Mouse (Mus musculus): ENCODE measurements around the gene Padi2.

Padi2 gene

DNA sequence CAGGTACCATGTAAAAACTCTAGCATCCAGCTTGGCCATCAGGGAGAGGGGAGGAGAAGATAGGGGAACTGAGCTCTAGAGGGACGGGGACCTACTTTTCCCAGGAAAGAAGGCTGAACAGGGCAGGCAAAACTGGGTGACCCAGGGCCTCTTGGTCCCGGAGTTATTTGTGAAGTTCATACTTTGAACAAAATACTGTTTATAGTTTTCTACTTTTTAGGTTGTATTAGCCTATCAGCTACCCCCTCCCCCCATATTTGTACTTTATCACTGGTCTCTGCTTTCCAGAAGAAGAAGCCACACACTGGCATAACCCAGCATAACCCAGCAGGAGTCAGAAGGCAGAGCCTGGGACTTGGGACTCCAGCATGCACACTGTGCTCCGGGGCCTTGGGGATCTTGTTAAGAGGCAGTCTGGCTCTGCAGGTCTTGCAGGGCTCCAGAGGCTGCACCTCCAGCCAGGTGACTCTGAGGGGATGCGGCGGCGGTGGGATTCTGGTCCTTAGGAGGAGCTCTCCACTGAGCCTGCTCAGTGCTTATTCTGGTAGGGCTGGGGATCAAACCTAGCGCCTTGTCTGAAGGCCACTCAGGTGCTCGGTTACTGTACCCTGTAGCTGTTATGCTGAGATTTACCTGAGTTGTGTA lies 25.0 kb upstream of the Padi2 start:
- no peak for DNase-seq (ENCODE audit: low spot score in 2 of 2)

DNA sequence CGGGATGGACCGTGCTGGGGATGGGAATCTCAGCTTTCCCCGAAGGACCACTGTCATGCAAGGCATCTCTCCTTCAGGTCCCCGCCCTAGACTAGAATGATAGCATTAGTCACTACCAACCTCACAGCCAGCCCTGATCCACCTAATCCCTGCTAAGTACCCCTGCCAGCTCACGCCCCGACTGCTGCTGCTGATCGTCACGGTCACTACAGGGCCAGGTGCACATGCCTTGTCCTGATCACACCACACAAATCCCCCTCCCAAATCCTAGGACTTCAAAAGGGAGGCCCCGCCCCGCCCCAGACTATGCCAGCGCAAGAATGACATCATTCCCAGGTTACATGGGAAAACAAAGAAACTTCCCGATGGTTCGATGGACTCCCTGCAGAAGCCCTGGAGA lies 24.4 kb upstream of the Padi2 start:
- no peak for DNase-seq (ENCODE audit: low spot score in 2 of 2)

DNA sequence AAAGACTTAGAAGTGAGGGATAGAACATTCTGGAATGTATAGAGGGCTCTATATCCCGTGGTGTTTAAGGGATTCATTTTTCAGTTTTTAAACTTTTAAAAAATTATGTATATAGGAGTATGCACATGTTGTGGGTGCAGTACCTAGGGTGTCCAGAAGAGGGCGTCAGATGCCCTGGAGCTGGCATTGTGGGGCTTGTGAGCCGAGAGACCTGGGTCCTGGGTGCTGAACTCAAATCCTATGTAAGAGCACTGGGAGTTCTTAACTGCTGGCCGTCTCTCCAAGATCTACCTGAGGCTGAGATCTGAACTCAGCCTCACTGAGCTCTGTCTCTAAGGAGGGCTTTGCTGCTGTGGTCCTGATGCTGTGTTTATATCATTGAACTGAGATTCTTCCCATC lies 23.8 kb upstream of the Padi2 start:
- no peak for DNase-seq (ENCODE audit: low spot score in 2 of 2)

DNA sequence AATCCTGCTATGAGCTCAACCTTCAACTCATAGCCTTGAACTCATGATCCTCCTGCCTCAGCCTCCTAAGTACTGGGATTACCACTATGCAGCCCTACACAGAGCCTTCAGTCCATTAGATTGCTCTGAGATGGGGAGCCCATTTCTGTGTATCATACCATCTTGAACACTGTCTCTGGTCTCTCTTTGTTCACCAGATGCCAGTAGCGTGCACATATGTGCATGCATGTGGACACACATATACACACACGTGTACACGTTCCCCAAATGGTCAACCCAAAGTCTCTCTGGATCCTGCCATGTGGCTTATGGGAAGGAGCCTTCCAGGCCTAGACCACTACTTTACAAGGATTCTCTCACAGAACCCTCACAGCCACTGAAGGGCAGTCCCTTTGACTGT lies 23.2 kb upstream of the Padi2 start:
- DNase-seq (ENCODE audit: low spot score in 2 of 2), result no peak

DNA sequence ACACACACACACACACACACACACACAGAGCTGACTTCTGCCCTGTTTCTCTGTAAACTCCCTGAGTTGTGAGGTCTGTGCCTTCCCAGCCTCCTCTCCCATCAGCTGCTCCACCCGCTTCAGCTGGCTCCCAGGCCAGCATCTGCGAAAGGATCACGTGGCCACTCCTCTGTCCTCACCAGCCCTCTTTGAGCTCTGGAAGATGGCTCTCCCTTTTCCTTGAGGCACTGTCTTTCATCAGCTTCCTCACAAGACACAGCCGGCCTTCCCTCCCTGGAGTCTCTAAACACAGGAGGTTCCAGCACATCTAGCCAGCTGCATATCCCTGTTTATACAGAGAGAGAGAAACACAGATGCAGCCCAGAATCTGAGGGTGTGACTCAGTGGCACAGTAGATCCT lies 22.3 kb upstream of the Padi2 start:
- DNase-seq (ENCODE audit: low spot score in 2 of 2), result no peak

DNA sequence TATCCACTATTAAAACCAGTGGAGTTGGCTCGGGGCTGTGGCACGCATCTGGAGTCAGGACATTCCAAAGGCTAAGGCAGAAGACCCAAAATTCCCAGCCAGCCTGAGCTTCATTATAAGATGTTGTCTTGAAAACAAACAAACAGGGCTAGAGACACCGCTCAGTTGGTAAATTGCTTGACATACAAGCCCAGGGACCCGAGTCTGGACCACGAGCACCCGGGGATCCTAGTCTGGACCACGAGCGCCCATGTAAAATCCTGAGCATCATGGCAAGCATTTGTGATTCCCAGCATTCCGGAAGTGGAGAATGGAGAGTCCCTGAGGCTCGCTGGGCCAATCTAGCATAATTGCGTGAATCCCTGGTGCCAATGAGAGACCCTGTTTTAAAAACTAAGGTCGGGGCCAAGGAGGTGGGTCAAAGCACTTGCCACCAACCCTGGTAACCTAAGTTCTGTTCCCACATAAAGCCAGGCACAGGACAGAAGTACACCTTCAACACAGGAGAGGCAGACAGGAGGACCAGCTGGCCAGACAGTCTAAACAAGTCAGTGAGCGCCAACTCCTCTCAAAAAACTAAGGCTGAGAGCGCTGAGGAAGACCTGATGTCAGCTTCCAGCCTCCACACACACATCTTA lies 14.5 kb upstream of the Padi2 start:
- no peak for DNase-seq (ENCODE audit: low spot score in 2 of 2)

DNA sequence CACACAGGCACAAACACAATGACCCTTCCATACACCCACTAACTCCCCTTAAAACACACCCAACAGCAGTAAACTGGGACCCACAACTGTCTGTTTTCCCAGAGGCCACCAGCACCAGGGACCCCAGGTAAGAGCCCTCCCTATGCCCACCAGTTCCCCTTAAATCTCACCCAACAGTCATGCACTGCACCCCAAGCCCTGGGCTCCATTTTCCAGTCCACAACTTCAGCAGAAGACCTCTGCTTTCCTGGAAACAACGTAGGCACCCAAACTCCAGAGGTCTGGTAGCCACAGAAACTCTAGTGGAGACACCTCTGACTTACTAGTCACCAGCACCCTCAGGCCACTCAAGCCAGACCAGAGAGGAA lies 14.0 kb upstream of the Padi2 start:
- DNase-seq (ENCODE audit: low spot score in 2 of 2), result no peak

DNA sequence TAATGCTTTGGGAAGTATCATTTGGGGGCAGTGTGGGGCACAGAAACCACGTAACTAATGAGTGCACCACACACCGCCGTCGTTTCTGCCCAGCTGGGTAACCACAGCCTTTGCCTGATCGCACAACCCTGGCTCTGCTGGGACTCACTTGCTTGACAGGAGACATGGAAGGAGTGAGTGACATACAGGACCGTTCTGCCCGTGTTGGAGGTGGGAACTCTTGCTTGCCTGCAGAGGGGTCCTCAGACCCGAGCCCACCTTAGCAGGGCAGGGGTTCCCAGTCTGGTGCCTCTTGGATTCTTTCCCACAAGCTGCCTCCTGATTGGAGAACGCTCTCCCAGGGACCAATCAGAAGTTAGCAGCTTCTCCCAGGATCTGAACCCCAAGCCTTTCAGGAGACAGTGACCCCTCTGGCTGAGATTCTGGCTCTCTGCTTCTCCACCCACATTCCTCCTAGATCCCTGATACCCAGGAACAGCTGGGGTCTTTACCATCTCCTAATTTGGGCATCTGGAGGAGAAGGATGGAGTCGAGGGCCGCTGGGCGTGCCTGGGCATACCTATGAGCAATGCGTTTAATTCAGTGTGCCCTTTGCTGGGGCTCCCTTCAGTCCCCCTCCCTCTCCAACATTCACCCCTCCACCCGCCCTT lies 1.2 kb upstream of the Padi2 start:
- no peak for DNase-seq (ENCODE audit: low spot score in 2 of 2)

DNA sequence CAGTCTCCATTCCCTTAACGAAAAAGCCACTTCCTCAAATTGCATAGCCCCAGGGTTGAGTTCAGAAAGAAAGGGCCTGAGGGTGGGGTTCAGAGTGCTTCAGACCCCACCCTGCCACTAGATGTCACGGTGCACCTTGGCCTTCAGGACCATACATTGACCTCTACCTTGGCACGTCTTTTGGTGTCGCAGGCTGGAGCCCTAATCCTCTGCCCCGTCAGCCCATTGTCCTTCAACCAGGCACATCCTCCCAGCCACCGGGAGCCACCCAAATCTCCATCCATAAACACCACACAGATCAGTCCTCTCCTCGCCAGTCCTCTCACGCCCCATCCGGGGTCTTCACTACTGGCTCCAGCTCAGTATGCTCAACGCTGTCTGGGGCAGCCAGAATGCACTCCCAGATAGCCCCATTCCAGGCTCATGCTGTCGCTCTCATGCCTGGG lies 695 bp upstream of the Padi2 start:
- DNase-seq (ENCODE audit: low spot score in 2 of 2), result no peak

DNA sequence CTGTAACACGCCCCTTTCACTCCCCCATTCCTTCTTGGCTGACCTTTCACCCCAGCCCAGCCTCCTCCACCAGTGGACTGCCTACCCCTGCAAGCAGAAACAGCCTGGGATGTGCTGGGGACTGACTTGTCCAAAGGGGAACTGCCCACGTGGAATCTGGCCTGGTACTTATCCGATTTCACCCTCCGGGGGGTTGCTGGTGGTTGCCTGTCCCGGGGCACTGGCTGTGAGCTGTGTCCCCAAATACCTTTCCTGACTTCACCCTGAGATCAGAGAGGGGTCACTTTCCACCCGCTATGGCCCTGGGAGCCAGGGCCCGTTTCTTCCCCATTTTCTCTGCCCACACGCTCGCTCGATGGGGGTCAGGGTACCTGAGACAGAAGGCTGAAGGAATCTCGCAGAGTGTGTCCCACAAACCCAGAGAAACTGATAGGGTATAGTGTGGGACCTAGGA lies 710 bp downstream of the Padi2 start:
- DNase-seq (ENCODE audit: low spot score in 2 of 2), result no peak

DNA sequence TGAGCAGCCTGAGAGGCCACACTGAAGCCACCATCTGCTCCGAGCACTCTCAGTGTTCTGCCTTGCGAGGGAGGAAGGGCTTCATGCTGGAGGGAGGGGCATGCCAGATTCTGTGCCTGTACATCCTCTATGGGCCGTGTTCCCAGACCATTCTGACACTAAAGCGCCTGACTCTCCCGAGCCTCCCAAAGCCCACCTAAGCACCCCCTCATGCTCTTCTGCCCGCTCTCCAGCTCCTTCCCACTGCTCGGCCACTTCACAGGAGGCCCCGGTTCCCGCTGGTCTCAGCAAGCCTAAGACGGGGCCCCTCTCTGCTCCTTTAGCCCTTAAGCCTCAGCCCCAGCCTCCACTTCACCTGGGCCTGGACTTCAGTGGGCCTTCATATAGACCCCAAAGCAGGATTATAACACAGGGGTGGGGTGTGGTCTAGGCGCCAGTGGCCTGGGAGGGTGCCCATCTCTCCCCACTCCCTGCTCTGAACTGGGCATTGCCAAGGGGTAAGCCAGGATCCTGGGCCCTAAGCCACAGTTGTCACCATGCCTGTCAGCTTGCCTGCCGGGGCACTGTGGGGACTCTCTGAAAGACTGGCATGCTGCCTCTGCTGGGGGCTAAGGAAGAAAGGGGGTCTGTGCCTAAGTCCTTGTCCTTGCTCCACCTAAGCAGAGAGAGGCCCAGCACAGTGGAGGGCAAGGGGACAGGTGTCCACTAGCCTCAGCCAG lies 1.3 kb downstream of the Padi2 start:
- DNase-seq (ENCODE audit: low spot score in 2 of 2), result no peak

DNA sequence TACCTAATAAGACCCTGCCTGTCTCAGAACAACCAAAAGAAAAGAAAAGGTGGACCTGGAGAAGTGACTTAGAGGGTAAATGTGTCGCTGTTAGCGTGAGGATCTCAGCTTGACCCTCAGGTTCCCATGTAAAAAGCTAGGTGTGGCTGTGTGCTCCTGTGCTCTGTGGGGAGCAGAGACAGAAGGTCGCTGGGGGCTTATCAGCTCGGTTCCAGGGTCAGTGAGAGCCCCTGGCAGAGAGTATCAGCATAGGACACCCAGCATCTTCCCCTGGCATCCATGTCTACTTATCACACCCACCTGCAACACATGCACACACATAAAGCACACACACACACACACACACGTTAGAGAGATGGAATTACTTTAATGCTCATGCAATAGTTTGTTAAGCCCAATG lies 2.5 kb downstream of the Padi2 start:
- DNase-seq (ENCODE audit: low spot score in 2 of 2), result no peak

DNA sequence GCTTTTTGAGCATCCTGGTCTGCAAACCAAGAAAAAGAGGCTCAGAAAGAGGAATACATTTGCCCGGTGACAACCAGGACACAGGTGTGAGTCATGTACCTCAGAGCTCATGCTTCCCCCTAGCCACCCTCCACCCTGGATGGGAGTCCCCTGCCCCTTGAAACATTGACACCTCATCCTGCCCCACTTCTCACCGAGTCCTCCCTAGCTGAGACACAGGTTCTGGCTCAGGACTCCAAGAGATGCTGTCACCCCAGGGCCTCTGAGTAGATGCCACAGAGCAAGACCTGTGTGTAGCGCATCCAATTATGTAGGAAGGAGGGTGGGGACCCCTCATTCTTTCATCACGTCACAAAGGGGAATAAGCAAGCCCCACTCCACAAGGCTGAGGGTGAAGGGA lies 3.4 kb downstream of the Padi2 start:
- DNase-seq (ENCODE audit: low spot score in 2 of 2), result no peak

DNA sequence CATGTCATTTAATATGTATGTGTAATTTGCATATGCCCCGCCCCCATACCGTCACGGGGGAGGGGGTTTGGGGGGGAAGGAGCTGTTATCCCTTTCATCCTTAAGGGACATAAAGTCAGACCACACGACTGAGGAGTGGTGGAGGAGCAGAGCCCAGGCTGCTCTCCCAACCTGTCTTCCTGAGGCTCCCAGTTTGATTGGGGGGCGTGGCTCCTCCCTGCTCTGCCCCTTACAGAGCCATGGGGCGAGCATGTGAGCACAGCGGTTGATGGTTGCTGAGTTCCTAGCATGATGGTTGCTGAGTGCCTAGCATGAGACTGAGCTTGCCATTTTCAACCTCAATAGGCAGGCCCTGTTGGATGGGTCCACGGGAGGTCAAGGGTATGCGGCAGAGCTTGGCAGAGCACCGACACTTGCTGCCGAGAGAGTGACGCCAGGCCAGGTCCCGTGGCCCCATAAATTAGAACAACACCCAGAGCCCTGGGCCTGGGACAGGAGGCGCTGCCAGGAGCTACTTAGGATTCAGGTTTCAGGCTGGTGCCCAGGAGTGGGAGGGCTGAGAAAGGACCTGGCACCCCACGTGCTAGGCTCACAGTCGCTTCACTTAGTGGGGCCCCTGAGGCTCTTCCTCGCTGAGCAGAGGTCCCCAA lies 4.6 kb downstream of the Padi2 start:
- DNase-seq (ENCODE audit: low spot score in 2 of 2), result no peak

DNA sequence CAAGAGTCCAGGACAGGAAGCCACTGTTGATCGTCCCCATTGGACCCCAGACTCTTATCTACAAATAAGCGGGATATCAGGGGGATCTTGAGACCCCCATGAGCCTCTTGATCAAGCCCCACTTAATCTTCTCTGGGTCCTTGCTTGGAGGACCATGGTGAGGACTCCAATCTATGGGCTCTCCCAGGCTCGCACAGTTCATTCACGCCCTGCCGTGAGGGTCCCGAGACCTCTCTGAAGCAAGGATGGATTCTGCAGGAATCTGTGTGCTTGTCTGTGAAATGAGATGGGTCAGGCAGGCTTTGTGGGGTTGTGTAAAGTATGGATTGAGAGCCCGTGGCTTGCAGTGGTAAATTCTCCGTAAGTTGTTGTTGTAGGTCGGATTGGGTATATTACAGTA lies 5.3 kb downstream of the Padi2 start:
- no peak for DNase-seq (ENCODE audit: low spot score in 2 of 2)

DNA sequence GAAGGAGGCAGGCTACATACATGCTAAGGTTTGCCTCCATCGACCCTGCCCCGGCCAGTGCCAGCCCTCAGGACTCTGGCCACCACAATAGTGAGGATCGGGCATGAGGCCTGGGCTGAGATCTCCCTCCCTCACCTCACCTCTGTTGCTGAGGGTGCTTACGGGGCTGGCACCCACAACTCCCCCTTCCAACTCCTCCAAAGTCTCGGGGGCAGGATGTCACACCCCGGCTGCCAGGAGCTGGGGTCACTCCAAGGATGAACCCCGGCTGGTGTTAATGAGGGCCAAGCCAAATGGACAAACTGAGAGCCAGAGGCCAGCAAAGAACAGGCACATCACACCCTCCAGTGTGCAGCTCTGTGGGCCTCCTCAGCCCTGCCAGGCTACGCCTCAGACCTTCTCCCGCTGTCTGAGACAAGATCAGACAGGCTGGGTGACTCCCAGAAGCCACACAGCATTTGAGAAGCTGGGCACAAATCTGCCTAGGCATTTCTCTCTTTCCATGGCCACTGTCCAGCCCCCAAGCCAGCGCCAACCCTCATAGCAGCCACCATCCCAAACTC lies 6.2 kb downstream of the Padi2 start:
- no peak for DNase-seq (ENCODE audit: low spot score in 2 of 2)

DNA sequence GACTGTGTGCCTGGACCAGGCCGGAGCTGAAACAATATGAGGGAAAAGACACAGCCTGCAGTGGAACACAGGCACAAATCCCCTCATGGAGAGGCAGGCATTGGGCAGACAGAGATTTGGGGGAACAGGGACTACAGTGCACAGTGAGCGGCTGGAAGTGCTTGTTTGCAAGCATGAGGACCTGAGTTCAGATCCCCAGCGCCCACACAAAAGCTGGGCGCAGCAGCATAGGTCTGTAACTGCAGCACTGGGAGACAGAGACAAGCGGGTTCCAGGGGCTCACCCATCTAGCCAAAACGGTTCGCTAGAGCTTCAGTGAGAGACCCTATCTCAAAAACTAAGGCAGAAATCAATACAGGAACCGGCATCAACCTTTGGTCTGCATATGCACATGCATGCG lies 7.4 kb downstream of the Padi2 start:
- DNase-seq (ENCODE audit: low spot score in 2 of 2), result no peak

DNA sequence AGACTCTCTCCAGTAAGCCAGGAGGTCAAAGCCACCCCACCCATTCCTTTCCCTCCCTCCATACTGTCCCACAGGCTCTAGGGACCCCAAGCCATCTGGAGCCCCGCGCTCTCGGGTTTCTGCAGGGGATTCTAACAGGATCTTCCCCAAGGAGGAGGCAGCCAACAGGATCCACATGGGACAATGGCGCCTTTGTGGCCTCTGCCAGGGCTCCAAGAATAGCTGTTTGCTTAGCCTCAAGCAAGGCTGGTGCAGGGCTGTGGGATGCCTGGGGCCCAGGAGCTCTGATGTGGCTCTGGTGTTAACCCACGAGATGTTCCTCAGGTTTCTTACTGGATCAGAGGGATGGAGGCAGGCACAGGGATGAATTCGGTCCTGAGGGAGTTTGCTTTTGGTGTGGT lies 8.6 kb downstream of the Padi2 start:
- DNase-seq (ENCODE audit: low spot score in 2 of 2), result no peak

DNA sequence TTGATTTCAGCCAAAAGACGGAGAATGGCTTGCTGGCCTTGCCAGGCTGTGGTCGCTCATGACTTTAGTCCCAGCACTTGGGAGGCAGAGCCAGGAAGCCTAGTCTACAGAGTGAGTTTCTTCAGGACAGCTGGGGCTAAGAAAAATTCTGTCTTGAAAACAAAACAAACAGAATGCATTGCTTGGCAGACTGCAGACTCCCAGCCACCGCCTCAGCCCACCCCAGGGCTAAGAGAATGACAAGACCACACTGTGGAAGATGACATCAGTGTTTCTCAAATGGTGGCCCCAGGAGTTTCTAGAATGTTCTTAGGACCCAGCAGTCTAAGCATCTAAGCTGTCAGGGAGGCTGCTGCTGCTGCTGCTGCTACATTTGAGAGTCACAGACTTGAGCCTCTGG lies 9.1 kb downstream of the Padi2 start:
- no peak for DNase-seq (ENCODE audit: low spot score in 2 of 2)

DNA sequence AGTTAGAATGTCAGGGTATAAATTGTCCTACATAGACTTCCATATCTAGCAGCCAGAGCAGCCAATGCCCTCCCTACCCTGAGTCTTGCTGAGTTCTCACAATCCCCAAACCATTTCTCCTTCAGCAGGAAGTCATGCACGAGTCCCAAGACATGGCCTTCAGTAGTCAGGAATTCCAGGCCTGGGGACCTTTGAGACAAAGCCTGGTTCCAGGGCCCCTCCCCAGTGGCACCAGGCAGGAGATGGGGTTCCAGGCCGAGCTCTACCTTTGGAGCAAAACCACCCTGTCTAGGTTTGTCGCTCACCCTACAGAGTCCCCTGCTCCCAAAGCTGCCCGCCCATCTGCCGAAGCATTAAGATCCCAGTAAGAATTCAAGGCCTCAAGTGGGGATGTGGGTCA lies 10.2 kb downstream of the Padi2 start:
- no peak for DNase-seq (ENCODE audit: low spot score in 2 of 2)

DNA sequence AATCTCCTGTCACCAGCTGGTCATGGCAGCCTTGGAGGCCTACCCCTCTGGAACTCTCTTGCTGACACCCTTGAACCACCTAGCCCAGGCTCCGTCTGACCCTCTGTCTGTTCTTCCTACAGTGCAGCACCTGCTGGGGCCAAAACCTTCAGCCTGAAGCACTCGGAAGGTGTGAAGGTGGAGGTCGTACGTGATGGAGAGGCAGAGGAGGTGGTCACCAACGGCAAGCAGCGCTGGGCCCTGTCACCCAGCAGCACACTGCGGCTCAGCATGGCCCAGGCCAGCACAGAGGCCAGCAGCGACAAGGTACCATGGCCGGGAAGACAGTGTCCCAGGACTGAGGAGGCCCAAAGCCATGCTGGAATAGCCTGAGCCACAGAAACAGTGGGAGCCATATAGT lies 11.3 kb downstream of the Padi2 start:
- DNase-seq (ENCODE audit: low spot score in 2 of 2), result no peak
